Mouse (Mus musculus): ENCODE measurements around the gene Nelfb.

DNA sequence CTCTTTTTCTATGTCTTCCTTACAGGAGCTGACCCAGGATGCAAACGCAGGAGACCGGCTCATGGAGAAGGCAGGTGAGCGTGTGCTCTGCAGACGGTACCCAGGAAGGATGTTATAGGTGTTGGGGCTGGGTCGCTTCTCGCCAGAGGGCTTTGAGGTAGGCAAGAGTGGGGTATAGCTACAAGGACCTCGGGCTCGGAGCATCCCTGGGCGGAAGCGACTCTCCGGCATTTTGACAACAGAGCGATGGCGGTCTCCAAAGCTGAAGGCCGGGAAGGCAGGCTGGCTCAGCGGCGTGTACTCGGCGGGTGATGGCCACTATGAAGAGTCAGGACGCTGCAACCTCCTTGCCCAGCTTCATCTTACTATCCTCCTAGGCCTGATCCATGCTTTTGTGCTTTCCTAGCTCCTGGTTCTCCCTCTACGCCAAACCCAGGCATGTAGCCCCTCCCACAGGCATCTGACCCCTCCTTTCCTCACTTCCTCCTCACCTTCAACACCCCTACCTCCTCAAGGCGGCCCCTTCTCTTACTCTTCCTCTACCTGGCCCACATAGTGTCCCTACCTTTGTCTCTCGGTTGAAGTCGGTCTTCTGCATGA is 2.1 kb upstream of the Nelfb start:
- no peak for TF ChIP-seq GATA1 (IDR thresholded peaks at IDR 0.05; ENCODE audit: borderline replicate concordance, low read length)
- no peak for TF ChIP-seq FLI1 (IDR thresholded peaks at IDR 0.05; ENCODE audit: low read length)
